Mouse (Mus musculus) ES-Bruce4 (cell line): ENCODE data around the gene Pld2.

Experiments
- CTCF ChIP-seq: IDR thresholded peaks from one replicate; pipeline ENCODE4 v1.8.1; 2011; ENCODE audit warnings: low read depth, low read length
- EP300 ChIP-seq: IDR thresholded peaks from 2 replicates; pipeline ENCODE4 v1.6.1; 2011; ENCODE audit warnings: low read depth, low read length; ENCODE audit not compliant: insufficient read depth
- POLR2A ChIP-seq: IDR thresholded peaks from one replicate; pipeline ENCODE4 v1.8.1; 2011; ENCODE audit warnings: low read length; ENCODE audit not compliant: insufficient read depth

DNA sequence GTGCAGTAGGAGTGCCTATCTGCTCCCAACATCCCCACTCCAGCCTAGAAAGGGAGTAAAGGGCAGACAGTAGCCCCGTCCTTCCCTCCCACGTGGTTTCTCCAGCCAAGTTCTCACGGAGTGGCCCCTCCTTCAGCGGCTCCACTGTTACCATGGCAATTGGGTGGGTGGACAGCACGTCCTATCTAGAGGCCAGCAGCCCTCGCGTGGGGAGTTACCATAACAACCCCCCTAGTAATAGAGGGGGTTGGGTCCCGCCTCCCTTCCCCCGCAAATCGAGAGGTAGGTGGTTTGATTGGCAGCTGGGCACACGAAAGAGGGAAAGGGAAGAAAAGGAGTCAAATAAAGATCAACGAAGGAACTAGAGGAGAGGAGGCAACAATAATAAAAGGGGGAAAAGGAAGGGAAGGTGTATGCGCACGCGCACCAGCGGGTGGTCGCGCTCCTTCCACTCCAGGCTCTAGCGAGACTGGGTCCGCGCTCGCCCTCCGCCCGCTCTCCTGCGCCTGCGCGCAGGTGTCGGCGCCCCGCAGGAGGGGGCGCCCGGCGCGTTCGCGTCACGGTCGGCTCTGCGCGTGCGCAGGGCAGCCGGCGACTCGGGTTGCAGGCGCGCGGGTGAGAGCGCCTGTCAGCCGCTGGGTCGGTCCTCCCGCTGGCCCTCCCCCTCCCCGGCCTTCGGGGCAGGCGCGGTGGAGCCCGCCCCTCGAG is 22.6 kb downstream of the Pld2 start, which contains the start of gene Mink1:
- TF ChIP-seq CTCF (no peak), POLR2A (no peak), EP300 (0 out of 2 replicates have a peak, but pooled peaks have one; percentile 23)
